Mouse (Mus musculus) CH12.LX (cell line): ENCODE results near the gene Ntmt1. TPM values are rescaled to one million over a fixed set of nuclear protein-coding genes. Genes with fewer than 3 reads are reported as not detected.

Experiments
- polyA plus RNA-seq: library from polyadenylated mRNA; unstranded; fragments of >175 nt; gene quantifications from 2 replicates; pipeline ENCODE4 v1.2.1, GENCODE M21; 2012; ENCODE audit warnings: low read depth; ENCODE audit not compliant: insufficient read length
- total RNA-seq, 2 experiments: library from RNA; depleted of rRNA; stranded (reverse); fragments of 300-350 nt in 1 of 2; fragments of >200 nt in 1 of 2; gene quantifications; 2 replicates each; pipeline ENCODE4 v1.2.3; 2012 to 2014

The Ntmt1 gene
- total and polyA plus RNA-seq, 3 experiments, result 43.3 to 66.1 (median 50.4) TPM

Other genes starting within 250 kb of the Ntmt1 start
- gene Cstad, start 212.8 kb upstream of the Ntmt1 start, total RNA-seq (2012; rRNA removed), result 0.51 TPM in 1 of 2 replicates, not detected in the other
- not detected in 2 replicates for gene Cstad, start 212.8 kb upstream of the Ntmt1 start, total RNA-seq (2014; rRNA removed)
- gene Cstad, start 212.8 kb upstream of the Ntmt1 start, polyA plus RNA-seq, result 0.29 TPM in 1 of 2 replicates, not detected in the other
- gene 1700001O22Rik, start 4.2 kb upstream of the Ntmt1 start, total RNA-seq (2012; rRNA removed), result not detected in 2 replicates
- gene 1700001O22Rik, start 4.2 kb upstream of the Ntmt1 start, total RNA-seq (2014; rRNA removed), result not detected in 2 replicates
- gene 1700001O22Rik, start 4.2 kb upstream of the Ntmt1 start, polyA plus RNA-seq, result not detected in 2 replicates
- 23.7 and 31.4 TPM in 2 replicates for gene Asb6, start 22.5 kb downstream of the Ntmt1 start, total RNA-seq (2012; rRNA removed)
- 21.9 and 22.6 TPM in 2 replicates for gene Asb6, start 22.5 kb downstream of the Ntmt1 start, total RNA-seq (2014; rRNA removed)
- 30.0 and 31.1 TPM in 2 replicates for gene Asb6, start 22.5 kb downstream of the Ntmt1 start, polyA plus RNA-seq
- not detected in 2 replicates for gene Prrx2, start 27.1 kb downstream of the Ntmt1 start, total RNA-seq (2012; rRNA removed)
- gene Prrx2, start 27.1 kb downstream of the Ntmt1 start, total RNA-seq (2014; rRNA removed), result not detected in 2 replicates
- not detected in 2 replicates for gene Prrx2, start 27.1 kb downstream of the Ntmt1 start, polyA plus RNA-seq
- gene Ptges, start 122.0 kb downstream of the Ntmt1 start, total RNA-seq (2012; rRNA removed), result 0.04 and 0.38 TPM in 2 replicates
- gene Ptges, start 122.0 kb downstream of the Ntmt1 start, total RNA-seq (2014; rRNA removed), result not detected in 2 replicates
- 0.09 TPM in 1 of 2 replicates, not detected in the other for gene Ptges, start 122.0 kb downstream of the Ntmt1 start, polyA plus RNA-seq
- 25.3 and 31.8 TPM in 2 replicates for gene Tor1b, start 145.1 kb downstream of the Ntmt1 start, total RNA-seq (2012; rRNA removed)
- 30.1 and 31.1 TPM in 2 replicates for gene Tor1b, start 145.1 kb downstream of the Ntmt1 start, total RNA-seq (2014; rRNA removed)
- 19.5 and 23.1 TPM in 2 replicates for gene Tor1b, start 145.1 kb downstream of the Ntmt1 start, polyA plus RNA-seq
- gene Tor1a, start 160.1 kb downstream of the Ntmt1 start, total RNA-seq (2012; rRNA removed), result 44.9 and 49.5 TPM in 2 replicates
- 58.2 and 69.6 TPM in 2 replicates for gene Tor1a, start 160.1 kb downstream of the Ntmt1 start, total RNA-seq (2014; rRNA removed)
- 35.0 and 45.6 TPM in 2 replicates for gene Tor1a, start 160.1 kb downstream of the Ntmt1 start, polyA plus RNA-seq
- gene BC005624, start 174.4 kb downstream of the Ntmt1 start, total RNA-seq (2012; rRNA removed), result 43.2 and 49.0 TPM in 2 replicates
- gene BC005624, start 174.4 kb downstream of the Ntmt1 start, total RNA-seq (2014; rRNA removed), result 40.5 and 43.4 TPM in 2 replicates
- gene BC005624, start 174.4 kb downstream of the Ntmt1 start, polyA plus RNA-seq, result 68.1 and 94.0 TPM in 2 replicates
- gene Usp20, start 174.5 kb downstream of the Ntmt1 start, total RNA-seq (2012; rRNA removed), result 10.1 and 13.8 TPM in 2 replicates
- gene Usp20, start 174.5 kb downstream of the Ntmt1 start, total RNA-seq (2014; rRNA removed), result 2.5 and 3.4 TPM in 2 replicates
- gene Usp20, start 174.5 kb downstream of the Ntmt1 start, polyA plus RNA-seq, result 11.0 and 12.0 TPM in 2 replicates